In the genomic region with DNA sequence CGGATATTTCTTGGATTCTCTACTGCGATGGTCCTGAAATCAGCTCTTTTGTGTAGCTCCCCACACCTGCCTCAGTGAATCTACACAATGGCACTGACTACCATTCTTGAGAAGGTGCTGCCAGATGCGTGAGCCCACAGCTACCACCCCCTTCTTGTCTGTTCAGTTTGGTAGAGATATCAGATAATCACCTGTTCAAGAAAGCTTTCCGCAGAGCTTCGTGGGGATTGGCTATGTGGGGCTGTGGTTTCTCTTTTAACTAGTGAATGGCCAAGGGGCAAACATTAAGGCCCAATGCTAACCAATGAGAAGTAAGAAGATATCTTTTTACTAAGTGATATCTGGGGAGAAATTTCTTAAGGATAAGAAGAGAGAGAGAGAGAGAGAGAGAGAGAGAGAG, we compare ENCODE assay signal across 18 mouse cellular contexts. TPM values are rescaled to one million over a fixed set of nuclear protein-coding genes. Genes with fewer than 3 reads are reported as not detected.
DNase-seq lines count a peak whose midpoint lies in the region; ATAC-seq lines count a peak whose summit lies in the region.
"Had no signal": no experiment of that assay in that cellular context is flagged by ENCODE, and none has a peak within 500 bp of the region (broad histone marks: within the 10 kb centered on the region; RNA-seq: fewer than 3 reads in every experiment).

No protein-coding gene starts in this region.

- peak; percentile 82 for ATAC-seq in CD4-positive, CD25-positive, alpha-beta regulatory T cell, adult 4 months
- ATAC-seq in megakaryocyte-erythroid progenitor cell, adult 5-6 weeks (replicated peaks; ENCODE audit: low FRiP score, low TSS enrichment, poor library complexity, severe bottlenecking), result 0 out of 2 replicates have a peak, but pooled peaks have one; percentile 41
- ATAC-seq: forebrain, embryonic 14.5 days; forebrain, postnatal 0 days had no signal

- DNase-seq in thymus, postnatal 0 days (ENCODE audit: low spot score), result peak; percentile 16
- no peak for DNase-seq in thymus, postnatal 10 days (ENCODE audit: low spot score in 2 of 2)
- peak; percentile 42 for DNase-seq in induced T-regulatory cell, adult 2 months (ENCODE audit: low read depth)
- DNase-seq in spleen, adult 12 weeks (ENCODE audit: low spot score), result no peak
- no peak for DNase-seq in kidney, postnatal 25 days
- DNase-seq: adrenal gland, adult 8-10 months; adrenal gland, postnatal 36 days; B cell, adult 2 months; cerebellum, adult 18-20 months; cerebellum, adult 9-11 months; cerebellum, postnatal 25 days; forebrain, postnatal 0 days; gastrocnemius, adult 2 months; gastrocnemius, postnatal 14 days; heart, adult 11 months had no signal

RNA-seq across cellular contexts. Expression of gene Btg1, which starts 41.5 kb away (rescaled TPM):
- 127 and 139 TPM in 2 replicates for polyA plus RNA-seq in thymus, postnatal 0 days (2015; fragmentation: Nextera tagmentation; extraction: Ambion mirVana)
- 100 to 1,000 TPM; 220 to 247 TPM for polyA plus RNA-seq in CD4-positive, CD25-positive, alpha-beta regulatory T cell, adult 4 months (2017; shearing (Covaris generic))
- 9.0 and 19.6 TPM in 2 replicates for total RNA-seq in megakaryocyte-erythroid progenitor cell, adult 5-6 weeks (2014; fragmentation: Nextera tagmentation)
- 30.2 and 41.5 TPM in 2 replicates for total RNA-seq in megakaryocyte-erythroid progenitor cell, adult 5-6 weeks (2017)

Comparison
In these comparisons a context has a peak if more than half of its experiments do, and no peak if none do; other contexts are left out.
1. DNase-seq: peak in thymus, postnatal 0 days (single experiment) and induced T-regulatory cell, adult 2 months (single experiment); none in thymus, postnatal 10 days (0 of 2), spleen, adult 12 weeks (single experiment) and kidney, postnatal 25 days (0 of 2).